Mouse (Mus musculus) spleen, adult 2 months (tissue): ENCODE measurements around the gene Olfr693.

ENCODE experiments used
- CTCF ChIP-seq: fragments of 200-500 bp; IDR thresholded peaks from 2 replicates; pipeline ENCODE4 v1.5.1; 2011; ENCODE audit warnings: mild to moderate bottlenecking, inconsistent platforms; ENCODE audit not compliant: insufficient read depth, insufficient read length, insufficient replicate concordance; ENCODE audit errors: extremely low read depth
- POLR2A ChIP-seq: fragments of 200-500 bp; IDR thresholded peaks from 2 replicates; pipeline ENCODE4 v1.6.1; 2011; ENCODE audit warnings: low read depth, low read length, inconsistent platforms

DNA sequence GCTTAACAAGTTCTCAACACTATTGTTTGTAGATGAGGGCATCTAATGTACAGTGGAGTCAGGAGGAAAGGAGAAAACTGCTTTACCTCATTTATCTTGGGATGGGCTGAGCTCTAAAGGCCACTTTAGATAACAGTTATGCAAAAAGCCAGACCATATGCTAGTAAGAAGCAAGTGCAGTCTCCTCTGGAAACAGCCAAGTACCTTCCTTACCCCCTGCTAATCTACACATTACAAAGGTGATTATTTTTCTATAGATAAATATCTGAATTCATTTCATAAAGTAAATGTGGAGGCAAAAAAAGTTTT lies 28.1 kb downstream of the Olfr693 start:
- TF ChIP-seq POLR2A: no peak
- TF ChIP-seq CTCF: no peak
